Mouse (Mus musculus): ENCODE measurements around the gene Pde6g.
"Not testable (repeated sequence)": the region's sequence is repeated elsewhere in the genome, so short reads cannot be mapped to it uniquely, and the experiment has no call there.

The Pde6g gene

DNA sequence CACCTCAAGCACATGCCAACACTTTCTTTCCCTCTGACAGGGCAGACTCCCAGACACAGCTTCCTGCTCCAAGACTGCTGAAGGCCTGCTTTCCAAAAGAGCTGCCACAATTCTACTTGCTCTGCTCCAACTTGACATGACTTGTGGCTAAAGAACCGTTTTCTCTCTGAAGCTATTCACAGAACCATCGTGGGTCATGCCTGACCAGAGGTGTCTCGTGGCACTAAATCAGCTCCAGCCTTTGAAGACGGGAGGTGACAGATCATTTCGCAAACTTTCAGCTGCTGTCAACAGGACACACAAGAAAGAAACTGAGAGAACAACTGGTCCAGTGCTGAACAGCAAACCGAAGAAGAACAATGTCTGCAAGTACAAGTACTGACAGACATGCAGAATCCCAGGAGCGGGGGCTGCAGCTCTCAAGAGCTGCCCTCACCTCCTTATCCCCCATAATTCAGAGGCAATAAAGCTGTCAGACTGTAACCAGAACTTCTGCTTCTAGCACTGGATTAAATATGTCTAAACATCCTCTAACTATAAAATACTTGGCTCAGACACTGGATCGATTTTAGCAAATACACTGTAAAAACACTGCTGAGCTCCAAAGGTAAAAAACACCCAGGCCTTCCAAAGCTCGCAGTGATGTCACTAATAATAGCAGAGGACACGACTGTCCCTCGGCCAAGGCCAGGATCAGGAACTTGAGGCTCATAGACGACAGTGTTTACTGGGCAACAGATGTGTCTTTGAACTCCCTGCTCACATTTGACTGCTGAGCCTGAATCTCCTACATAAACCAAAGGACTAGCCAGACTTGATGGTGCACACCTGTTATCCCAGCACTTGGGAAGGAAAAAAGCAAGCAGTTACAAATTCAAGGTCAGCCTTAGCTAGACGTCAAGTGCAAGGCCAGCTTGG is 30.4 kb downstream of the Pde6g start:
- DNase-seq: no peak

DNA sequence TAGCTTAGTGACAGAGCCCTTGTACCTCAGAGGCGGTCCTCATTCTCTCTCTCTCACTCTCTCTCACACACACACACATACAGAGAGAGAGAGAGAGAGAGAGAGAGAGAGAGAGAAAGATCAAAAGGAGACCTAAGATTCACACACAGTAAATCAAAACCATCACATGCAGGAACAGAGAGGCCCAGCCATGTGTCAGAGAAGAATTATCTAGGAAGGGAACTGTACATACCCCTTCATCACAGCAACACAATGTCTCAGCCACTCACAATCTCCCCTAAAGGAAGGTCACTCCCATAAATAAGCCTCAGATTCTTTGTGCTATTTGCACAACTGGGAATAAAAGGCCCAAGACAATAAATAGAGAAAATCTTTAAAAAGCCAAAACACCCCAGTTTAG is 34.7 kb downstream of the Pde6g start:
- no peak for DNase-seq

DNA sequence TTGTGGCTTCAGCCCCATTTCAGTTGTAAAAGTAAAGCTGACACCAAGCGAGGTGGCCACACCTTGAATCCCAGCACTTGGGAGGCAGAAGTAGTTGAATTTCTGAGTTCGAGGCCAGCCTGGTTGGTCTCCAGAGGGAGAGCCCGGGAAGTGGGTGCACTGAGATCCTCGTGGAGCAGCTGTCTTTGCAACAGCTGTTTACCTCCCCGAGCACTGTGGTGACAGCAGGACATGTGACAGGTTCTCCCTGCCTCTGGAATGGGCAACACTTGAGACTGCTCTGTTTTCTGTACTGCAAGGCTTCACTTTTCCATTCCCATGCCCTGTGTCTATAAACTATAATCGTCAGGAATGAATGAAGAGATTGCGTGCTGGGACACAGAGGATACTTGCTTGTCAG is 35.4 kb downstream of the Pde6g start:
- no peak for DNase-seq

DNA sequence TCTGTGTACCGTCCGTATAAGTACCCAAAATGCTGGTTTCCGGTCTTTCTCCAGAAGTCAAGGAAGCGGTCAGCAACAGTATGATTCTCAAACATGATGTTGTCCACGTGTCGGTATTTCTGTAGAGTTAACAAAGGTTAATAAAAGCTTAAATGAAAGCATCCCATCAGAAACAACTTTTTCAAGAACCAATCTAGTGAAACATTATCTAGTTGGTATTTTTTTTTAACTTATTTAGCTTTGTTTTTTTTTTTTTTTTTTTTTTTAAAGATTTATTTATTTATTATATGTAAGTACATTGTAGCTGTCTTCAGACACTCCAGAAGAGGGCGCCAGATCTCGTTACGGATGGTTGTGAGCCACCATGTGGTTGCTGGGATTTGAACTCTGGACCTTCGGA is 39.7 kb downstream of the Pde6g start:
- not testable (repeated sequence) for DNase-seq

DNA sequence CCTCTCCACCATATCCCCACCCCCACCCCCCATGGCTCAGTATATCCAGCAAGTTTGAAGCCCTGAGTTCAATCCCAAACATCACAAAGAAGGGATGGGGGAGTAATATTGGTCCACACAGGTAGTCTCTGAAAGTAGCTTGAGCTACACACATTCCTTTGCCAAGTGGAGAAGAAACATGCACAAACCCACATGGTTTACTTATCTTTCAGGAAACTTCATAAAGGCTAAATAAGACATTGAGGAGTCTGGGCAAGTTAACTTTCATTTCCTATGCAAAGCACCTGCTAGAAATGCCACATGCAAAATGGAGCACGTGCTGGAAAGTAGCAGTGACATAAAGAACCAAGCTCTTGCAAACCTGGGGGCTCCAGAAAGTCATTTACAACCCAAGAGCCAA is 46.9 kb downstream of the Pde6g start:
- no peak for DNase-seq

DNA sequence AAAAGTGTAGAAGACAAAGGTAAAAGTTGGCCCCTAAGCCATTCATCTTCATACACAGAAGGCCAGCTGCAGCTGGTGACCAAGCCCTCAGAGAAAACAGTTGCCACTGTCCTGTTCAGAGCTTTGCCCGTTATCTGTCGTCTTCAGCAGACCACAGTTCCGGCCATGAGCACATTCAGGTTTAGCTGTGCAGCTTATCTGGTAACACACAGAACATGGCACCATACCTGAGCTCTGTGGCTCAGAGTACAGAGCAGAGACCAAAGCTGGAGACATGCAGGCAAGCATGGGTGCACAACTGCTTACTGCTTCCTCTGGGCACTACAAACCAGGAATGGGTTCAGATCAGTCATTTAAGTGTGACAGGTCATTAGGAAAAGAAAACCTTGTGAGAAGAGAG is 47.4 kb downstream of the Pde6g start:
- DNase-seq: no peak

DNA sequence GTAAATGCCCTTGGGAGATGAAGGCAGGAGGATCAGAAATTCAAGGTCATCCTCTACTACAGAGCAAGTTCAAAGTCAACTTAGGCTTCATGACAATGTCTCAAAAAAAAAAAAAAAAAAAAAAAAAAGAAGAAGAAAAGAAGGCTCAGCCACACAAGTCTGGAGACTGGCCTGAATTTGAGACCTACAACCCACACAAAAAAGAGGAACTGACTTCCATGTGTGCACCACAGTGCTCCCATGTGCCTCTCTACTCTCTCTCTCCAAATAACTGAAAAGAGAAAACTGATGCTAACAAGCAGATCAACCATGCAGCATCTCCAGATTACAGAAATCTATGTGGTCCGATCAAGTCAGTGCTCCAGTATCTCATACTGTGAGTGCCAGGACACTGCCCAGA is 48.5 kb downstream of the Pde6g start:
- no peak for DNase-seq

DNA sequence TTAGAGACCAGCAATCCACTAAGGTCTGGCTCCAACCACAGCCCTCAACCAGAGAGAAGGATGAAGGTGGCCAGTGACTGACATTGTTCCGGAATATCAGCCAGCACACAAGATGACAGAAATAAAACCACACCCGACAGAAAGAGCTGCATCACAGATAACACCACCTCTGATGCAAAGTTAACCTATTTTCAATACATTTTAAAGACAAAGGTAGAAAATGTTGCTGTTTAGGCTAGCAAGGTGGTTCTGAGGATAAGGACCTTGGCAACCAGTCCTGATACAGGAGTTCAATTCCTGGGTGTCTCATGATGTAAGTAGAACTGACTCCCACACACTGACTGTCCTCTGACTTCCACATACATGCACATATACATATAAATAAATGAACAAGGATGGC is 54.0 kb downstream of the Pde6g start:
- no peak for DNase-seq

Measured in cerebellum, postnatal 10 days (tissue).